Mouse (Mus musculus): ENCODE data around the gene Ubtf.
"Not testable (repeated sequence)": the region's sequence is repeated elsewhere in the genome, so short reads cannot be mapped to it uniquely, and the experiment has no call there.

Gene Ubtf

DNA sequence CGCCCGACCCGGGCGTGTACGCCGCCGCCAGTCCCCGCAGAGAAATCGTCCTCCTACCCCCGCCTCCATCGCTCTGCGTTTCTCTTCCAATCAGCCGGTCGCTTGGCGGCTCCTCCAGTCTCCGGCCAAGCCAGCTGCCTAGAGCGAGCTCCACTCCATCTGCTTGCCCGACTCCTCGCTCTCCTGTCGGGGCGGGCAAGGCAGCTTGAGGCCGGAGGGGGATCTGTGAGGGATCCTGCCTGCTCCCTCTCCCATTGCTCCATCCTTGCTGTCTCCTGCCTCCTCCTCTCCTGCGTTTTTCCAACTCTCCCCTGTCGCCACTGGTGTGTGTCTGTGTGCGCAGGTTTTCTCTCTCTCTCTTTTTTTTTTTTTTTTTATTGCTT lies at the start of gene Ubtf:
Gene Ubtf (minus strand): TSS at position 333 of the 383 bp plus-strand sequence.
- peak; percentile 49 for DNase-seq (ENCODE audit: low read depth, low spot score)

DNA sequence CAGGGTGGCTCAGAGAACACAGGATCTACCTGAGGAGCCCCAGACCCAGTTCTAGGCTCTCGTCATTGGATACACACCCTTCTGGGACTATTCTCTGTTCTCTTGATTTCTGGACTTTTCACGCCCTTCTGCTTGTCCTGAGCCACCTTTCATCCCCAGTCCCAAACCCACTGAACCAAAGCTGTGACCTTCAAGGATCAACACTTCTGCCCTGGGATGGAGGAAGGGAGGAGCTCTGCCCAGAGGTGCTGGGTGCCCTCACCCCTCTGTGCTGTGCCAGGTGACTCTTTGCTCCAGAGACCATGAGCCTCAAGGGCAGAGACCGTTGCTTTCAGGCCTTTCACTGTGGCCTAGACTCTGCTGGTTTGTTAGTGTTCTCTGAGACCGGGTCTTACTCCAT lies 49.7 kb upstream of the Ubtf start:
- DNase-seq (ENCODE audit: low read depth, low spot score) = no peak

DNA sequence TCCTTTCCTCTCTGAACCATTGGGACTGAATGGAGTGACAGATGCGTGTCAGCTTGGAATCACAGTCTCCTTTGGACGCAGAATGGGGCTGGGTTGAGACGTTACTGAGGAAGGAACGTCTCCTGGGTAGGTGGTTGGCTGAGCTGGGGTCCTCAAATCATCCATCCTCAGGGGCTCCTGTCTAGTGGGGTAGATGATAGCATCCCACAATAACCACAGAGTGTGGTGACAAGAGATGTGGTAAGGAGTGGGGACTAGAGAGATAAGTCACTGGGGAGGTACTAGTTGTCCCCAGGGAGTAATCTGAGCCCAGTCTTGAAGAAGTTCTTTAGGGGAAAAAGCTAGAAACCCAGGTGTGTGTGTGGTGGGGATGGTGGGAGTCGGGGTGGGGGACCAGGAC lies 48.8 kb upstream of the Ubtf start:
- DNase-seq (ENCODE audit: low read depth, low spot score) = no peak

DNA sequence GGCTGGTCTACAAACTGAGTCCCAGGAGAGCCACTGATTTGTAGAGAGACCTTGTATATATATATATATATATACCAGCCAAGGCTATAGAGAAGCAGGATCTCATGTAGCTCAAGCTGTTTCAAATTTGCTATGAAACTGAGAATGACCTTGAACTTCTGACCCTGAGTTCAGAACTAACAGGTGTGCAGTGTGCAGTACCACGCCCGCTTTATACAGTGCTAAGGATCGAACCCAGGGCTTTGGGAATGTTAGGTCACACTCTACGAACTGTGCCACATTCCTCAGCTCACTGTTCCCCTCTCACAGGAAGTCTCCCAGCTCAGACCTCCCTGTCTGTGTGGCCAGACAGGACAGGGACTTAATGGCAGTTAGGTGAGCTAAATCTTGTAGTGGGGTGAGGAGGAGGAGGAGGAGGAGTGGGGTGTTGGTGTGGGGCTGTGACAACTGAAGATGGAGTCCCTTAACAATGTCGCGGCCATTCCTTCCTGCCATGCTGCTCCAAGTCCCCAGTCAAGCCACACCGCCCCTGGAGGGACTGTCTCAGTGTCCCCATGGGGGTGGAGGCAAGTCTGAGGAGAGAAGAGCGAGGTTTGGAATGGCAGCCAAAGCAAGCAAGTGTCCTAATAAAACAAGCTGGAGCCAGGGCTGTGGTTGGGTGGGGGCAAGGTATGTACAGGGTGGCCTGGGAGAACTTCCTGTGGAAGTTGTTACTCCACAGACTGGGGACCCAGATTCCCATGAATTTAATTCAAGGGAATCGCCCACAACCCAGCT lies 48.1 kb upstream of the Ubtf start:
- DNase-seq (ENCODE audit: low read depth, low spot score) = no peak

DNA sequence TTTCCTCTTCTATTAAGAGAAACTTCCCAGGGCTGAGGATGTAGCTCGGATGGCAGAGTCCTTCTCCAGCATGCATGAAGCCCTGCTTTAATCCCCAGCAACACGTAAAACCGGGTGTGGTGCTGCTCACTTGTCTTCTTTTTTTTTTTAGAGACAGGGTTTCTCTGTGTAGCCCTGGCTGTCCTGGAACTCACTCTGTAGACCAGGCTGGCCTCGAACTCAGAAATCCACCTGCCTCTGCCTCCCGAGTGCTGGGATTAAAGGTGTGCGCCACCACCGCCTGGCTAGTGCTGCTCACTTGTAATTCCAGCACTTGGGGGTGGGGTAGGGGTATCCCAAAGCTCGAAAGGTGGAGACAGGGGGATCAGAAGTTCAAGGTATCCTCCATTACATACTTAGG lies 46.6 kb upstream of the Ubtf start, which contains the start of gene Slc4a1:
Gene Slc4a1 (minus strand): TSS at position 101 of the 400 bp plus-strand sequence.
- DNase-seq (ENCODE audit: low read depth, low spot score) = not testable (repeated sequence)

DNA sequence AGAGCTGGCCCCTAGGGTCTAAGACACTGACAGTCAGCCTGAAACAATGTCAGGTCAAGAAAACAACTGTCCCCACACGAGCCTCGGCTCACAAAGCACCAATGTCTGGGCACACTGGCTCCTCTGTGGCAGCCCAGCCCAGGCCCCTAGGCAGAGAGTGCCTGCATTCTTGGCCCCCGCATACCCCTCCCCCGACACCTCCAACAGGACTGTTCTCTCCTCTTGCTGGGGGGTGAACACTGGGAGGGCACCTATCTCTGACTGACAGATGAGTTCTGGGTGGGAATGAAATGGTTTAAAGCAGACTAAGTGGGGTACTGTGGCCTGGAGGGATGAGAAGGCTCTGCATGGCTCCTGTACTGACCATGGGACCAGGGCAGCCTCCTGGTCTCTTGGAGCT lies 46.2 kb upstream of the Ubtf start:
- no peak for DNase-seq (ENCODE audit: low read depth, low spot score)

DNA sequence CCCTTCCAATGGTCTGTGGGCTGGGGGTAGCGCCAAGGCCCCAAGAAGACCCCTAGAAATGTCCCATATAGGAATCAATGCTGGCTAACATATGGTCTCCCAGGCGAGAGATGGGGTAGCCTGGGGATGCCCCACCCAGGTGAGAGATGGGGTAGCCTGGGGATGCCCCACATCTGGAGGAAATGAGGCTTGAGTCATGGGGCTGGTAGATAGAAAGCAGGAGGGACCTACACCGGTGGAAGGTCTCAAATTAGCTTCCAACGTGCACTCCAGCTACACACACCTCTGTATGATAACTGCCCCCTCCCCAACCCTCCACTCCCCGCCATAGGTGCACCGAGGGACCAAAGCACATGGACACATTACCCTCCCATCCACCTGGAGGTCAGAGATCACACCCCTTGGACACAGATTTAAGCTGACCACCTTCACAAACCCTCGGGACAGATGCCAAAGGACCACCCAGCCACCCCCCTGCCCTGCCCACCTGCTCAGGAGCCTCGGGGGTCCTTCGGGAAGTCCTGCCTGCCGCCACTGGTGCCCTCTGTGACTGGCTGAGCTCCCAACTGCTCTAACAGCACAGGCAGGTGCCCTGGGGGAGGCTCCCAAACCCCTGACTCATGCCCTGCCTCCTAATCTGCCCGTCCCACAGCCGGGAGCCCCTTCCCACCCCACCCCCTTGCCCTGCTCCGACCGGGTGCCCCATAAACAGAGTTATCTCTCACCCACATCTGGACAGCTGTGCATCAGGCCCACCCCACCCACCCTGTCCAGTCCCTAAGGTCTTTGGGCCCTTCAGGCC lies 45.2 kb upstream of the Ubtf start:
- peak; percentile 17 for DNase-seq (ENCODE audit: low read depth, low spot score)

DNA sequence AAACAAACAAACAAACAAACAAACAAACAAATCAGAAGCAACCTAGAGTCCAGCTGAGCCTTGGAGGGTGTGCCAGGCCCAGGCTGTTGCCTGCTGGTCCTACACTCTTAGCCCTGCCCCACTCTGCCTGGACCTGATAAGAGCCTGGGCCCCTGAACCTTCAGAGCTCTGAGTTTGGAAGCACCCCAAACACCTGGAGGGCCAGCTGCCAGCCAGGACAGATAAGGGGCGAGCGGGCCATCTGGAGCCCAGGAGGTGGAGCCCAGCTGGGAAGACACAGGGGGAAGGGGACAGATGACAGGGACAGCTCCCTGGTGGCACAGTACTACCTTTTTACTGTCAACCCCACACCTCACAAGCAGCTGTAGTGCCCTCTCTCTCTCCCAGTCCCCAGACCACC lies 44.1 kb upstream of the Ubtf start:
- no peak for DNase-seq (ENCODE audit: low read depth, low spot score)

DNA sequence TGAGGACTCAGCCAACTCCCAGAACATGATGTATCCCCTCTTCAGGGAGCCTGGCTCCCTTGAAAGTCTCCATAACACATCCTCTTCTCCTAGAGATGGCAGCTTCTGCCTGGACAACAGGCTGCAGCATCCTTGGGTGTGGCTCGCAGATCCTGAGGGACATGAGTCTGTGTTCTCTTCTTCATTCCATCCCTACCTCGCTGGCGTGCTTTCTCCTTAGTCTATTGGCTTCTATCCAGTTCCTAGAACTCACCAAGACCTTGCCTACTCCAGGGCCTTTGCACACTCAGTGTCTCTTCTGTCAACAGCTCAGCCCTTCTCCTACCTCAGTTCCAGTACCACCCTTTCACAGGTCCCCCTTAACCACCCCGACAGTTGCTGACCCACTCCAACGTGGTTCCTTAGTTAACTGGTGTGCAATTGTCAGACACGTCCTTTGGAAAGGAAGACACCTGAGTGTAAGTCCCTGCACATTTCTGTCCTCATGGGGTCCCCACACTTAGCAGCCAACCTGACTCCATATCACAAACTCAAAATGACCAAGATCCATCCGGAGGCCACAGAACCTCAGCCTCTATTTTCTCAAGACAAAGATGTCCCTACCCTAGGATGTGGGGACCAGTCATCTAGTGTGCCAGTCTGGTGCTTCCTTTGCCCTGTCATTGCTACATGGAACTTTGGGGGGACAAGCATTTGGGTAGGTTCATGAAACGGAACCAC lies 42.4 kb upstream of the Ubtf start:
- DNase-seq (ENCODE audit: low read depth, low spot score) = no peak

DNA sequence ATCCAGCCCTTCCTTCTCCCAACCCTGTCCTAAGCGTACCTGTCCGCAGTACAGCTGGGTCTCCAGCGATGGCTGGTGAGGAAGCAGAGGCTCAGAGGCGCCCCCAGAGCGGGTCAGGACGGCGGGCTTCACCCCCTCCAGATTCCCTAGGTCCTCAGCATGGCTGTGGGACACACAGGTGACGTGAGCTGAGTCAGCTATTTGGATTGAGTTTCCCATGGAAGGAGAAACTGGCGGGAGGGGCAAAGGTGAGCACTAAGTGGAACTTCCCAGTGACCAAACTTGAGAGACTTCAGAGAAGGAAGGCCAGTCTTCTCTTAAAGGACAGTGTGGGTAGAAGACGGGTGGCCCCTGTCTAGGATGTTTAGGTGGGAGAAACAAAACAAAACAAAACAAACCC lies 38.8 kb upstream of the Ubtf start:
- DNase-seq (ENCODE audit: low read depth, low spot score) = no peak

DNA sequence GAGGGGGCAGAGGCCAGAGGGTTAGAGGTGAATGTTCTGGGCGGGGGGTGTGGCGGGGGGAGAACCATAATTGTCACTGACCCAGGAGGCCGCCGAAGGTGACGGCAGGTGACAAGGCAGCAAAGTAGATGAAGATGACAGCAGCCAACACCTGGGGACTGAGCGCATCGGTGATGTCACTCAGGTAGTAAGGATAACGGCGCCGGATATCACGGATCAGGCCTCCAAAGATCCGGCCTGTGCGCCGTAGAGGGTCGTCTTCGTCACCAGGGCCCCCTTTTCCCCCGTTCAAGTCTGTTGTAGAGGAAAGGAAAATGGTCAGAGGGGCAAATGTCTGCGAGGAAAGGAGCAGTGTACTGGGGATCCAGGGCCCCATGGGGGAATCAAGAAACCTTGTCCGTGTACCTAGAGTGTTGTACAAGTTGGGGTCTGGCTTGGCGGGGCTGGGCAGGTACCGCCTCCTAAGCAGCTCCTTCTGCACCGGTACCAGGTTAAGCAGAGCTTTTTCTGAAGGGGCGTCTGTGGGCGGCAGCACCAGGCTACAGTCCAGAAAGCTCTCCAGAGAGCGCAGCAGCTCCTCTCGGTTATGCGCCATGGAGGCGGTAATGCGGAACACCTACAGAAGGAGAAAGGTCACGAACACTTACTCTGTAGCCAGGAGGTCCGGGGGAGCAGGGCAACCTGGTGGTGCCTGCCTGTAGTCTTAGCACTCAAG lies 37.3 kb upstream of the Ubtf start:
- DNase-seq (ENCODE audit: low read depth, low spot score) = no peak

DNA sequence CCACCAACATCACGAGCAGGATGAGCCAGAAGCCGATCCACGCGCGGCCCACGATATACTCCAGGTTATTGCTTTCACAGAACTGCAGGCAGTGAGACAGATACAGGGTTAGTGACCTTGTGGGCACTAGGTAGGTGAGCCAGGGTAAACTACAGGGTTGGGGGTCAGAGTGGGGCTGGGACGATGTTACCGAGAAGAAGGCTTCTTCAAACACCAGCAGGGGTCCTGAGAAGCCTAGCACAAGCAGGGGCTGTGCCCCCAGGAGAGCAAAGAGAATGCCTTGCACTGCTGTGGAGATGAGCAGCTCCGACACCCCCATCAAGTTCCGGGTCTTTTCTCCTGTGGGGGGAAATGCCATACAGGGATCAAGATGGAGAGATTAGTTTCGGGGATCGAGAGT lies 36.6 kb upstream of the Ubtf start:
- DNase-seq (ENCODE audit: low read depth, low spot score) = no peak

DNA sequence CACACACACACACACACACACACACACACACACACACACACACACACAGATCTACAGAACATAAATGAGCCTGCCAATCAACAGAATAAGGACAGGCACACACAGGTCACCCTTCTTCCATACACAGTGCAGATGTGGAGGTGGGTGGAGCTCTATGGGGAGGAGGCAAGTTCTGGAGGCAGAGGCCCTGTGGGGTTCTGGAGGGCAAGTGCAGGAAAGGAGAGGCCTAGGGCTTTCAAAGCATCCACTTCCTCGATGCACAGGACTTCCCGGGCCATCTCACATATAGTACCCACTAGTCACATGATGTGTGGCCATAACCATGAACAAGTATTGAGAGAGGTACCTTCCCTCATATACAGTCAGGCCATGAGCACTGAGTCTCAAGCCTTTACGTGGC lies 36.0 kb upstream of the Ubtf start:
- DNase-seq (ENCODE audit: low read depth, low spot score) = no peak

DNA sequence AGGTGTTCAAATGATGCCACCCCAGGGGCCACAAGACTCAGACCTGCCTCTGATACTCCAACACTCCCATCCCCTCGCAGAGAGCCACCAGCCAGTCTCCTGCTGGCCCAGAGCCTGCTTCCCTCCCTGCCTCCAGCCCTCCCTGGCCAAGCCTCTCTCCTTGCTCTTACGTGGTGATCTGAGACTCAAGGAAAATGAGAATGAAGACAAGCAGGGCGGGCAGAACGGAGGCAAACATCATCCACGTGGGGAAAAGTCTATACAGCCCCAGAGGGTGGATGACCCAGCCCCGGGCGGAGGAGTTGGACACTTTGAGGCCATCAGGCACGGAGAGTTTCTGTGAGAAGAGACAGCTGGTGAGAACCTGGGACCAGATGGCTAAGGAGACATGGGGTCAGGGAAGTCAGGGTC lies 33.5 kb upstream of the Ubtf start:
- DNase-seq (ENCODE audit: low read depth, low spot score) = no peak

DNA sequence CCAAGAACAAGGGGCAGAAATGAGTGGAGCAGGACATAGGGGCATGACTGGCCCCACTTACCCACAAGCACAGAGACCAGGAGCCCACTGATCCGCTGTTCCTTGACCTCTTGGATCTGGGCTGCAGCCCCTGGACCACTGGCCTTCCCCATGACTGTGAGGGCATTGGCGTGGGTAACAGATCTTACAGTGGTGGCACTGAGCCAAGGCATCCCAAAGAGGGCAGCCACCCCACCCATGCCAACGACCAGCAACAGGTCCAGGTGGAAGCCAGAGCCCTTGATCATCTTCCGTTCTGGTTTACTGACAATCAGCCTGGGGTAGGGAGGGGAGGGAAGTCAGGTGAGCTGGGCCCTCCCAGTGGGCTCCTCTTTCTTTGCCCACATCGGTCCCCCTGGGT lies 32.8 kb upstream of the Ubtf start:
- no peak for DNase-seq (ENCODE audit: low read depth, low spot score)

DNA sequence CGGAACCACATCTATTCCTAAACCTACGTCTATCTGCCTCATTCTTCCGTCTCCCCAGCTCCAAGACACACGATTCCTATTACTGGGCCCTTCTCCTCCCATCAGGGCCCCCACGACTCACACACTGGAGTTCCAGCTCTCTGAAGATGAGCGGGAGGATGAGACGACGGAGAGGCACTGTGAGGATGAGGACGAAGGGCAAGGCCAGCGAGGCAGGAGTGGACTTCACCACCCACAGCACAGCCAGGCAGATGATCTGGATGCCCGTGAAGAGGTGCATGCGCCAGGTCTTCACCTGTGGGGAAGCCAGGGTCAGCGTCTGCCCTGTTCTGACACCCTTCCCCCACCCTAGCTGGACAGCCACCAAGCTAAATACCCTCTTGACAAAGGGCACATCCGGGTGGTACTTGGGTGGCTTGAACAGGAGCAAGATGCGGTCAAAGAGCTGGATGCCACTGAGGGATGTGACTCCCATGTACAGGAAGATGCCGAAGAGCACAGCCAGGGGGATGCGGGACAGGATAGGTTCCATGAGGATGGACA lies 31.5 kb upstream of the Ubtf start:
- no peak for DNase-seq (ENCODE audit: low read depth, low spot score)

DNA sequence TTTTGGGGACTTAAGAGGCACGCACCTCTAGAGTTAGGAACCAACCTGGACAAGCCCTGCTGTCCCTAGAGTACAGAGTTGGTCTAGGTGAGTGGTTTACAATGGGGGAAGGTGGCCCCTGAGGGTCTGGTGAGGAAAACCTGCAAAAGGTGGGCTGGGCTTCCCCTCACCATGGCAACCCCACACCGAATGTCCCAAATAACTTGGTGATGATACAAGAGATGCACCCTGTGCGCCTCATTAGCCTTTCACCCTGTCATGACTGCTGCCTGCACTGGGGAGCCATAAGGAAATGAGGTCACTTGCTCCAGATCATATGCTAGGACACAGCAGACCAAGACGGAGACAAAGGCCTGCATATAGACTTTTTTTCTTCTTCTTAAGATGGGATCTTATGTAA lies 30.9 kb upstream of the Ubtf start:
- no peak for DNase-seq (ENCODE audit: low read depth, low spot score)

DNA sequence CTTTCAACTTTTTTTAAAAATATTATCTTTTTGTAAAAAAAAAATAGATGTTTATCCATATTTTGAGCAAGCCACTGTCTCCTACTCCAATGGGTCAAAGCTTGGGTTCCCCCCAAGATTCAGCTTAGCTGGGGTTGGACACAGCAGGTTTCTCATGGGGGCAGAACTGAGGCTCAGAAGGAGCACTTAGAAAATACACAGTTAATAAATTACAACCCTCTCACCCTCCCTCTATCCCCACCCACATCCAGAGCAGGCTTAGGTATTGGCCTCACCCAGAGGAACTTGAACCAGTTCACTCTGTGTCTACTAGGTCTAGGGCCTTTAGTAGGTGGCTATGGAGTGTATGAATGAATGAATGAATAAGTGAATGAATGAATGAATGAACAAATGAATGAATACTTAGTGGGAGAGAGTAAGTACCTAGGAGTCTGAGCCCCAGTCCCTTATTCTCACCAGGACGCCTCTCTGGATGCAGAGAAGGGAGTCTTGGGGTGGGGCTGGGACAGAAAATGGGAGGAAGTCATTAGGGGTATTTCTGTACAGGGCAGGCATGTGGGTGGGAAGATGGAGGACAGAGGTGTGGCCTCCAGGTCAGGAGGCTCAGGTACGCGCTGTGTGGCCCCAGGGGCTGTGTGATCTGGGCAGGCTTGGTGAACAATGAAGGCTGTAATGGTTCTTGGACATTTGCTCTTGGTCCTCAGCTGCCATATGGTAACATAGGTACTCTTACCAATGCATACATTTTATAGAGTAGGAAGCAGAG lies 29.8 kb upstream of the Ubtf start:
- DNase-seq (ENCODE audit: low read depth, low spot score) = no peak

DNA sequence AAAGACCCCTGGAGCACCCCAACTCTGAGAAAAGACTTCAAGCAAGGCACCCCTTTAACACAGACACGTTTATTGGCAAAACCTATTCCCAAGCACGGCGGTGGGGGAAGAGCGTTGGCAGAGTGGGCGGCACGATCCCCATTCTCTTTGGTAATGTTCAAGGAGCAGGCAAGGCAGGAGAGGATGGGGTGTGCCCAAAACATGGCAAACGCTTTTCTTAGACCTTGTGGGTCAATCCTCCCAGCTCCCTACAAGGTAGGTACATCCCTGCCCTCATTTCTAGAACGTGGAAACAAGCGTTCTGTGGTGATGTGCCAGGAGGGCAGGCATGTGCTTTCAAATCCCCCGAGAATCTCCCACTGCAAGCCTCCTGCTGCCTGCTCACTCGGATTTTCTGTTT lies 29.2 kb upstream of the Ubtf start:
- no peak for DNase-seq (ENCODE audit: low read depth, low spot score)

DNA sequence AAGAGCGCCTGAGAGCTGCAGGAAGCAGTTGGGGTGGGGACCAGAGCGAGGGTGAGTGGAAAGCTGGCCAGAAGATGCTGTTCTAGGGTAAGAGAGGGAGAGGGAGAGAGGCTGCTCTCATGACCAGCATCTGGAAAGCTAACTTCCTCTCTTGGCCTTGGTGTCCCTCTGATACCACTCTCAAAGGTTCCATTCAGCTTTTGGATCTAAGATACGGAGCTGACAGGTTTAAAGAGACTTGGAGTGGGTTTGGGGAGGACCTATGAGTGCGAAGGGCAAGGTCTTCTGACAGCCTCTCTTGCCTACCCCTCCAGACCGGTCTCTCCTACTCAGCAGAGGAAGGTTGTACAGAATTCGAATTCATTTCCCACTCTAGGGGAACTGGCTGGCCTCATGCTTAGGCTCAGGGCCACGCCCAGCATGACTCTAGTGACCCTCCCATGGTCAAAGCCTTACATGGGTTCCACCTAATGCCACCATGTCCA lies 28.6 kb upstream of the Ubtf start:
- DNase-seq (ENCODE audit: low read depth, low spot score) = no peak

DNA sequence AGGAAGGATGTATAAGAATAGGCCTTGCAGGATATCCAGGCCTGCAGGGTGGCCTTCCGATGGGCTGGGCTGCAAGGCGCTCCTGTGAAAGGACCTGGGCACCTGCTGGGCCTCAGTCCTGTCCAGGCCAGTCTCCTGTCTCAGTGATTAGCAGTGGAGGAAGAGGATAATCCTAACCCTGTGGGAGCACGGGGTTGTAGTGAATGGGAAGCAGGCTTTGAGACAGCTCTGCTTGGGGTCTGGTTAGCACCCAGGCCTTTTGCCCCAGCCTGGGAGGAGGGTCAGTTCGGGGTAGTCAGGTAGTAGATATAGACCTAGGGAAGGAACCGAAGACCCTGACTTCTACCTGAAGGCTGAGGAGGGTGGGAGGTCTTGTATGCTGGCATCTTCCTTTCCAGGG lies 28.1 kb upstream of the Ubtf start:
- no peak for DNase-seq (ENCODE audit: low read depth, low spot score)
